Mouse (Mus musculus) embryonic facial prominence, embryonic 11.5 days (tissue): ENCODE data around the gene Snx1. TPM values are rescaled to one million over a fixed set of nuclear protein-coding genes. Genes with fewer than 3 reads are reported as not detected.

Experiments used
- ATAC-seq: fragments of 200-750 bp; cut with Nextera tagmentation; replicated peaks from 2 replicates; pipeline ENCODE4 v1.8.0; 2017; ENCODE audit warnings: low read depth; ENCODE audit not compliant: insufficient number of reproducible peaks, low FRiP score, low TSS enrichment
- DNase-seq: peaks from one replicate; pipeline ENCODE4 v3.0.0-alpha.2; 2015; ENCODE audit warnings: low spot score
- H3K27ac ChIP-seq: fragments of 300-500 bp; sonication (generic); replicated peaks from 2 replicates; pipeline ENCODE4 v1.5.1; 2014; ENCODE audit warnings: mild to moderate bottlenecking, low read depth, low read length, control low read depth
- H3K27me3 ChIP-seq: fragments of 300-500 bp; sonication (generic); 2 replicates; pipeline ENCODE4 v1.6.1; 2014; ENCODE audit warnings: mild to moderate bottlenecking, low read length, moderate library complexity, mixed read lengths; ENCODE audit not compliant: control insufficient read depth, insufficient read depth
- H3K36me3 ChIP-seq: fragments of 300-500 bp; sonication (generic); replicated peaks from 2 replicates; pipeline ENCODE4 v1.6.1; 2014; ENCODE audit warnings: low read depth, mild to moderate bottlenecking, low read length, moderate library complexity, mixed read lengths; ENCODE audit not compliant: control insufficient read depth, insufficient read depth
- H3K4me1 ChIP-seq: fragments of 300-500 bp; sonication (generic); 2 replicates; pipeline ENCODE4 v1.6.1; 2014; ENCODE audit warnings: low read length, mixed read lengths; ENCODE audit not compliant: control insufficient read depth, insufficient read depth
- H3K4me2 ChIP-seq: fragments of 300-500 bp; sonication (generic); 2 replicates; pipeline ENCODE4 v1.6.1; 2014; ENCODE audit warnings: low read depth, mild to moderate bottlenecking, control low read depth, low read length, moderate library complexity
- H3K4me3 ChIP-seq: fragments of 300-500 bp; sonication (generic); 2 replicates; pipeline ENCODE4 v1.5.1; 2014; ENCODE audit warnings: low read depth, low read length, control low read depth
- H3K9ac ChIP-seq: fragments of 300-500 bp; sonication (generic); replicated peaks from 2 replicates; pipeline ENCODE4 v1.6.1; 2014; ENCODE audit warnings: mild to moderate bottlenecking, control low read depth, low read length
- H3K9me3 ChIP-seq: fragments of 300-500 bp; sonication (generic); replicated peaks from 2 replicates; pipeline ENCODE4 v1.6.1; 2016; ENCODE audit warnings: mild to moderate bottlenecking, low read length, inconsistent platforms, mixed read lengths; ENCODE audit not compliant: control insufficient read depth
- WGBS: fragments of 180-500 bp; shearing (Covaris S2); extraction: QIAGEN DNeasy Blood & Tissue Kit; methylation state at CpG from one replicate; pipeline ENCODE4 v1.1.7; 2014; 5-methylcytosine and 5-hydroxymethylcytosine counted together
- polyA plus RNA-seq: library from polyadenylated mRNA; unstranded; fragments of >200 nt; fragmentation: Nextera tagmentation; extraction: Ambion mirVana; gene quantifications from 2 replicates; pipeline ENCODE4 v1.2.1, GENCODE M21; 2014

The Snx1 gene
- polyA plus RNA-seq, 1 experiment from 2014 or later = 144 TPM

- 79% methylated on average over 3 of the region's 3 CpGs for WGBS
- peaks cover 5% of the 10 kb centered on the region for H3K4me1 ChIP-seq
- H3K9ac ChIP-seq = no peak overlapping the region
- H3K4me3 ChIP-seq = no peak overlapping the region
- H3K27ac ChIP-seq = no peak overlapping the region
- no peaks in the 10 kb centered on the region for H3K27me3 ChIP-seq
- ATAC-seq (no peak), DNase-seq (no peak)
- no peaks in the 10 kb centered on the region for H3K9me3 ChIP-seq
- H3K4me2 ChIP-seq = no peak overlapping the region
- H3K36me3 ChIP-seq = no peaks in the 10 kb centered on the region
Measured at GRCm38 (mm10) chr9:66080804-66081459, 45.5 kb downstream of the Snx1 start.

GRCm38 (mm10) chr9:66078493-66078892 lies 47.9 kb downstream of the Snx1 start:
- H3K27me3 ChIP-seq = no peaks in the 10 kb centered on the region
- 3% methylated on average over 14 of the region's 14 CpGs for WGBS
- ATAC-seq (no peak), DNase-seq (peak; percentile 66)
- no peak overlapping the region for H3K4me3 ChIP-seq
- H3K4me1 ChIP-seq = peaks cover 5% of the 10 kb centered on the region
- H3K27ac ChIP-seq = peak overlapping the region; percentile 59
- peak overlapping the region; percentile 18; the same call in 1 of the 2 replicates for H3K9ac ChIP-seq
- peak overlapping the region; percentile 16 for H3K4me2 ChIP-seq
- no peaks in the 10 kb centered on the region for H3K9me3 ChIP-seq
- no peaks in the 10 kb centered on the region for H3K36me3 ChIP-seq

GRCm38 (mm10) chr9:66078072-66078471 lies 48.3 kb downstream of the Snx1 start:
- Histone ChIP-seq H3K9me3 (no peaks in the 10 kb centered on the region), H3K27me3 (no peaks in the 10 kb centered on the region), H3K27ac (peak overlapping the region; percentile 59), H3K4me1 (peaks cover 5% of the 10 kb centered on the region), H3K36me3 (no peaks in the 10 kb centered on the region), H3K4me2 (peak overlapping the region; percentile 16; the same call in 1 of the 2 replicates), H3K4me3 (no peak overlapping the region), H3K9ac (peak overlapping the region; percentile 18; the same call in 1 of the 2 replicates)
- DNase-seq (no peak), ATAC-seq (no peak)
- 46% methylated on average over 3 of the region's 3 CpGs for WGBS

- no peaks in the 10 kb centered on the region for H3K9me3 ChIP-seq
- peaks cover 10% of the 10 kb centered on the region for H3K27me3 ChIP-seq
- H3K36me3 ChIP-seq = no peaks in the 10 kb centered on the region
- H3K4me3 ChIP-seq = no peak overlapping the region
- no peak overlapping the region for H3K4me2 ChIP-seq
- peaks cover 2% of the 10 kb centered on the region for H3K4me1 ChIP-seq
- DNase-seq (no peak), ATAC-seq (no peak)
- no peak overlapping the region for H3K27ac ChIP-seq
- no peak overlapping the region for H3K9ac ChIP-seq
- WGBS = 86% methylated on average over 7 of the region's 7 CpGs
Measured at GRCm38 (mm10) chr9:66072754-66073153, 53.6 kb downstream of the Snx1 start.

- no peak for DNase-seq
- no peak overlapping the region for H3K27ac ChIP-seq
- whole genome bisulfite sequencing = 88% methylated on average over 5 of the region's 5 CpGs
Measured at GRCm38 (mm10) chr9:66070151-66070550, 56.2 kb downstream of the Snx1 start.

GRCm38 (mm10) chr9:66069583-66069982 lies 56.8 kb downstream of the Snx1 start, which contains the start of gene Snx22:
Snx22 (minus strand) TSS chr9:66069719.
- peaks cover 2% of the 10 kb centered on the region for H3K4me1 ChIP-seq
- peaks cover 13% of the 10 kb centered on the region for H3K27me3 ChIP-seq
- peak within 1 kb of the TSS; percentile 50 for H3K4me3 ChIP-seq
- whole genome bisulfite sequencing = under 1% methylated on average over 22 of the region's 22 CpGs
- H3K9me3 ChIP-seq = no peaks in the 10 kb centered on the region
- H3K9ac ChIP-seq = peak within 1 kb of the TSS; percentile 57
- peak within 1 kb of the TSS; percentile 91 for H3K4me2 ChIP-seq
- peak; percentile 82 for DNase-seq
- H3K36me3 ChIP-seq = peaks cover 4% of the 10 kb centered on the region; the same call in 1 of the 2 replicates
- ATAC-seq = peak; percentile 79
- no peak within 1 kb of the TSS for H3K27ac ChIP-seq

More at GRCm38 (mm10) chr9:66070151-66070550, 56.2 kb downstream of the Snx1 start:
- Histone ChIP-seq H3K4me1 (peaks cover 2% of the 10 kb centered on the region), H3K4me2 (no peak overlapping the region), H3K4me3 (no peak overlapping the region), H3K9me3 (no peaks in the 10 kb centered on the region), H3K27me3 (peaks cover 13% of the 10 kb centered on the region), H3K36me3 (peaks cover 4% of the 10 kb centered on the region; the same call in 1 of the 2 replicates), H3K9ac (no peak overlapping the region)
- no peak for ATAC-seq

GRCm38 (mm10) chr9:66068971-66069391 lies 57.4 kb downstream of the Snx1 start:
- peaks cover 2% of the 10 kb centered on the region for H3K4me1 ChIP-seq
- H3K9me3 ChIP-seq = no peaks in the 10 kb centered on the region
- WGBS = 1% methylated on average over 30 of the region's 30 CpGs
- H3K4me3 ChIP-seq = peak overlapping the region; percentile 50
- H3K27me3 ChIP-seq = peaks cover 13% of the 10 kb centered on the region
- peaks cover 8% of the 10 kb centered on the region for H3K36me3 ChIP-seq
- DNase-seq (peak; percentile 31), ATAC-seq (no peak)
- H3K27ac ChIP-seq = no peak overlapping the region
- peak overlapping the region; percentile 91 for H3K4me2 ChIP-seq
- H3K9ac ChIP-seq = peak overlapping the region; percentile 57

GRCm38 (mm10) chr9:66068056-66068455 lies 58.3 kb downstream of the Snx1 start:
- Histone ChIP-seq H3K4me3 (no peak overlapping the region), H3K9me3 (no peaks in the 10 kb centered on the region), H3K27me3 (peaks cover 13% of the 10 kb centered on the region), H3K4me1 (peaks cover 2% of the 10 kb centered on the region), H3K4me2 (no peak overlapping the region), H3K36me3 (peaks cover 14% of the 10 kb centered on the region), H3K27ac (no peak overlapping the region), H3K9ac (no peak overlapping the region)
- WGBS = 59% methylated on average over 4 of the region's 4 CpGs
- no peak for ATAC-seq
- no peak for DNase-seq
